Mouse (Mus musculus) embryonic facial prominence, embryonic 14.5 days (tissue): ENCODE measurements around the gene Eif2b5. TPM values are rescaled to one million over a fixed set of nuclear protein-coding genes. Genes with fewer than 3 reads are reported as not detected.
"Not testable (repeated sequence)": the region's sequence is repeated elsewhere in the genome, so short reads cannot be mapped to it uniquely, and the experiment has no call there.

ENCODE experiments used
- ATAC-seq: fragments of 200-750 bp; cut with Nextera tagmentation; 2 replicates; pipeline ENCODE4 v1.8.0; 2017; ENCODE audit warnings: low read depth, moderate number of reproducible peaks, moderate TSS enrichment
- DNase-seq: peaks from one replicate; pipeline ENCODE4 v3.0.0-alpha.2; 2015; ENCODE audit warnings: low spot score
- H3K27ac ChIP-seq: fragments of 300-500 bp; sonication (generic); replicated peaks from 2 replicates; pipeline ENCODE4 v1.5.1; 2014; ENCODE audit warnings: low read depth, mild to moderate bottlenecking, low read length, moderate library complexity
- H3K27me3 ChIP-seq: fragments of 300-500 bp; sonication (generic); replicated peaks from 2 replicates; pipeline ENCODE4 v1.6.1; 2014; ENCODE audit warnings: low read length; ENCODE audit not compliant: control insufficient read depth, insufficient read depth
- H3K36me3 ChIP-seq: fragments of 300-500 bp; sonication (generic); 2 replicates; pipeline ENCODE4 v1.6.1; 2014; ENCODE audit warnings: low read length, mixed read lengths; ENCODE audit not compliant: control insufficient read depth, insufficient read depth
- H3K4me1 ChIP-seq: fragments of 300-500 bp; sonication (generic); 2 replicates; pipeline ENCODE4 v1.6.1; 2014; ENCODE audit warnings: antibody characterized with exemption, low read length; ENCODE audit not compliant: control insufficient read depth, insufficient read depth
- H3K4me2 ChIP-seq: fragments of 300-500 bp; sonication (generic); 2 replicates; pipeline ENCODE4 v1.6.1; 2014; ENCODE audit warnings: low read depth, mild to moderate bottlenecking, low read length, moderate library complexity, mixed read lengths
- H3K4me3 ChIP-seq: fragments of 300-500 bp; sonication (generic); 2 replicates; pipeline ENCODE4 v1.5.1; 2014; ENCODE audit warnings: low read depth, mild to moderate bottlenecking, low read length
- H3K9ac ChIP-seq: fragments of 300-500 bp; sonication (generic); 2 replicates; pipeline ENCODE4 v1.6.1; 2014; ENCODE audit warnings: low read depth, mild to moderate bottlenecking, low read length, moderate library complexity, mixed read lengths
- H3K9me3 ChIP-seq: fragments of 300-500 bp; sonication (generic); 2 replicates; pipeline ENCODE4 v1.6.1; 2016; ENCODE audit warnings: low read length; ENCODE audit not compliant: control insufficient read depth
- WGBS: fragments of 180-500 bp; shearing (Covaris S2); extraction: QIAGEN DNeasy Blood & Tissue Kit; methylation state at CpG from one replicate; pipeline ENCODE4 v1.1.7; 2014; 5-methylcytosine and 5-hydroxymethylcytosine counted together
- polyA plus RNA-seq: library from polyadenylated mRNA; unstranded; fragments of >200 nt; fragmentation: Nextera tagmentation; extraction: Ambion mirVana; gene quantifications from 2 replicates; pipeline ENCODE4 v1.2.1, GENCODE M21; 2014

The Eif2b5 gene
- polyA plus RNA-seq, 1 experiment from 2014 or later: 82.4 TPM

DNA sequence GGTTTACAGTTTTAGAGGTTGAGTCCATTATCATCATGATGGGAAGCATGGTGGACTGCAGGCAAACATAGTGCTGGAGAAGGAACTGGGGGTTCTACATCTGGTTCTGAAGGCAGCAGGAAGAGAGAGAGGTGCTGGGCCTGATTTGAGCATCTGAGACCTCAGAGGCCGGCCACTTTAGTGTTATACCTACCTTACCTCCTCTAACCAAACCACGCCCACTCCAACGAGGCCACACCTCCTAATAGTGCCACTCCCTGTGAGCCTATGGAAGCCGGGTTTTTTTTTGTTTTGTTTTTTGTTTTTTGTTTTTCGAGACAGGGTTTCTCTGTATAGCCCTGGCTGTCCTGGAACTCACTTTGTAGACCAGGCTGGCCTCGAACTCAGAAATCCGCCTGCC is 14.9 kb upstream of the Eif2b5 start:
- not testable (repeated sequence) for H3K27me3 ChIP-seq, H3K9ac ChIP-seq, DNase-seq, H3K4me3 ChIP-seq, H3K36me3 ChIP-seq, H3K27ac ChIP-seq, H3K4me1 ChIP-seq, H3K4me2 ChIP-seq, ATAC-seq, H3K9me3 ChIP-seq
- WGBS: 90% methylated on average over 5 of the region's 7 CpGs

DNA sequence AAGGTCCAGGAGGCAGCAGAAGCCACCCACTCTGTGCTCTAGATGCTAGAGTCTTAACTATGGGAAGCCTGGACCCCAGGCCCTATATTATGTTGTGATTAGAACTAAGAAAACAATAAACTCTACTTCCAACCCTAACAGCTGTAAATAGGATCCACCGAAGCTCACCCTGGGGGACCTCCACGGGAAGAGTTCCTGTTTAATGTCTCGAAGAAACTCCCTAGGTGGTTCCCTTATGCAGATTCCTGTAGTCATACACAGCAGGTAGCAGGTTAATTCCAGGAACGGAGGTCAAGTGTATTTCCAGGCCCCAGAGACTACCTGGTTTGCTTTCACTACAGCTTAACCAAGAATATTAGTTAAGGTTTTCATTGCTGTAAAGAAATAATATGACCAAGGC is 13.6 kb upstream of the Eif2b5 start:
- no peak for DNase-seq
- no peaks in the 10 kb centered on the region for H3K27me3 ChIP-seq
- WGBS: 44% methylated on average over 4 of the region's 4 CpGs
- H3K27ac ChIP-seq: no peak overlapping the region
- H3K9ac ChIP-seq: no peak overlapping the region
- no peaks in the 10 kb centered on the region for H3K9me3 ChIP-seq
- H3K4me1 ChIP-seq: no peaks in the 10 kb centered on the region
- no peak for ATAC-seq
- no peak overlapping the region for H3K4me2 ChIP-seq
- H3K4me3 ChIP-seq: no peak overlapping the region
- H3K36me3 ChIP-seq: no peaks in the 10 kb centered on the region

DNA sequence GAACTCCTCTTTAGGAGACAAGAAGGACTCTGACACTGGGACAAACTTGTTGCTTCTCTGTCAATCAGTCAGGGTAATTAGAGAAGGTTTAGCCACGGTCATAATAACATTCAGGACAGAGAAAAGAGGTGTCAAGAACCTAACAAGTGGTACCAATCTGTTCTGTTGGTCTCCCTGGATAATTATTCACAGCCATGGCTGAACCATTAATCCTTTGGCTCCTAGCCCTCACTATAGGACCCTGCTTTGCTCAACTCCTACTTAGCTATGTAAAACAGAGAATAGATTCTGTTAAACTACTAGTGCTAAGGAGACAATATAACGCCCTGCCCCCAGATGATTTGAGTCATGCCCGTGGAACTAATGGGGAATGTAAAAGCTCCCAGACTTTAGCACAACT is 12.6 kb upstream of the Eif2b5 start:
- no peak for ATAC-seq
- H3K4me3 ChIP-seq: no peak overlapping the region
- no peaks in the 10 kb centered on the region for H3K27me3 ChIP-seq
- no peaks in the 10 kb centered on the region for H3K9me3 ChIP-seq
- WGBS: 55% methylated on average over 3 of the region's 3 CpGs
- no peaks in the 10 kb centered on the region for H3K36me3 ChIP-seq
- H3K27ac ChIP-seq: no peak overlapping the region
- no peak for DNase-seq
- no peak overlapping the region for H3K9ac ChIP-seq
- H3K4me2 ChIP-seq: no peak overlapping the region
- no peaks in the 10 kb centered on the region for H3K4me1 ChIP-seq

DNA sequence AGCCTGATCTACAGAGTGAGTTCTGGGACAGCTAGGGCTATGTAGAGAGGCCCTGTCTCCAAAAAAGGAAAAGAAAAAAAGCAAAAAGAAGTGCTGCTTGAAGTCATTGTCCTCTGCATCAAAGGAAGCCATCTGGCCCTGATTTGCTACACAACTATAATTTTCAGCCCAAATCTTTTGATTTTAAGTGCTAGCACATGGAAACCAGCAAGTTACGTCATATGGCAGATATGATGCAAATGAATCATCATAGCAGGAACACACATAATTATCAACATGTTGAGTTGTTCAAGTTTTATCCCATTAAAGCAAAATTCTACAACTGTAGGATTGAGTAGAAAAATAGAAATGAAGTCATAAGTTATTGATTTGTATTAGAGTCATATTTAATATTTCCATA is 10.5 kb upstream of the Eif2b5 start:
- no peak overlapping the region for H3K27ac ChIP-seq
- no peak for DNase-seq
- H3K9me3 ChIP-seq: no peaks in the 10 kb centered on the region
- H3K36me3 ChIP-seq: no peaks in the 10 kb centered on the region
- WGBS: 61% methylated on average over 1 of the region's 1 CpGs
- ATAC-seq: no peak
- H3K4me3 ChIP-seq: no peak overlapping the region
- no peak overlapping the region for H3K4me2 ChIP-seq
- H3K4me1 ChIP-seq: no peaks in the 10 kb centered on the region
- no peak overlapping the region for H3K9ac ChIP-seq
- H3K27me3 ChIP-seq: no peaks in the 10 kb centered on the region

DNA sequence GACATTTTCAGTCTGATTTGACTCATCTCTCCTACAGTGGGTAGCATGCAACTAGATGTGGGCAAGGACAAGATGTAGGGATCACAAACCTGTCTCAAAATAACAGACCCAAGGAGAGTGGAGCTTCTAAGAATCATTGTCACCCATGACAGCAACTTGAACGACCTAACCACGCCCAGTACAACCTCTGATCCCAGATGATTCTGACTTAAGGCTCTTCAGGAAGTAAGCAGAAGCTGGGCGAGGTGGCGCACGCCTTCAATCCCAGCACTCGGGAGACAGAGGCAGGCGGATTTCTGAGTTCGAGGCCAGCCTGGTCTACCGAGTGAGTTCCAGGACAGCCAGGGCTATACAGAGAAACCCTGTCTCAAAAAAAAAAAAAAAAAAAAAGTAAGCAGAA is 9.9 kb upstream of the Eif2b5 start:
- not testable (repeated sequence) for H3K36me3 ChIP-seq, H3K4me1 ChIP-seq
- WGBS: 81% methylated on average over 9 of the region's 9 CpGs

DNA sequence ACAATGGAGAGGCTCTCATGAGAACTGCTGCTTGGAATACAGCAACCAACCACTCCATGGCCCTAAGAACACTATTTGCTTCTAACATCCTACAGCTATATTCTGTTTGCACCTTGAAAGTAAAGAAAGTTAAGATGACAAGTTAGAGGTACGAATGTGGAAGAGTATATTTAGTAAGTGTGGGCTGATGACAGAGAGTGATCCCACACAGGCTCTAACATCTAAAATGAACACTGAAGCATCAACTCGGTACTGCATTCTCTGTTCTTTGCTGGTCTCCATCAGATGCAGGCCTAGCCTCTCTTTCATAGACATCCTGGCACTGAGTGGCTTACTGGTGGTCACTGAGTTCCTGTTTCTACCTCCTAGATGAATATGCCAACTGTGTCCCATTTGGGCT is 9.4 kb upstream of the Eif2b5 start:
- no peak overlapping the region for H3K9ac ChIP-seq
- DNase-seq: no peak

More for the DNA sequence above, 9.9 kb upstream of the Eif2b5 start:
- not testable (repeated sequence) for H3K27me3 ChIP-seq, H3K27ac ChIP-seq, H3K4me2 ChIP-seq, H3K4me3 ChIP-seq, H3K9ac ChIP-seq, DNase-seq, ATAC-seq, H3K9me3 ChIP-seq

DNA sequence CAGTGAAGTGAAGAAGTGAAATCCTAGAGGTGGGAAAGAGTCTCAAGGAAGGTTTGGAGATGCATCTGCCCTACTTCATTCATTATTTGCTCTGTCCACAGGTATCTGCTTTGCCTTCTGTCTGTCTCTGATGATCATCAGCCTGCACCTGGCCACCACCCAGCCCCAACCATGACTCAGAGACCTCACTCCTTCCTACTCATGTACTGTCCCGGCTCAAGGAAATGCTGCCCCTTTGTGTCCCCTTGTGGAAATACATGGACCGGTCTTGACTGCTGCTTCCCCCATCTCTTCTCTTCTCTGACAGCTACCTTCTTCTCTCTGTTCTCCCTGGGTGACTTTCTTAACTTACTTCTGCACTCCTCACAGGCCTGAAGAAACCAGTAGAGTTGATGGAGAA is 8.0 kb upstream of the Eif2b5 start:
- WGBS: 54% methylated on average over 2 of the region's 2 CpGs
- H3K4me1 ChIP-seq: no peaks in the 10 kb centered on the region
- ATAC-seq: no peak

More for the DNA sequence above, 9.4 kb upstream of the Eif2b5 start:
- no peaks in the 10 kb centered on the region for H3K27me3 ChIP-seq
- H3K9me3 ChIP-seq: no peaks in the 10 kb centered on the region
- H3K27ac ChIP-seq: no peak overlapping the region
- WGBS: 91% methylated on average over 2 of the region's 2 CpGs
- no peaks in the 10 kb centered on the region for H3K4me1 ChIP-seq
- H3K4me2 ChIP-seq: no peak overlapping the region
- no peak overlapping the region for H3K4me3 ChIP-seq
- no peaks in the 10 kb centered on the region for H3K36me3 ChIP-seq
- no peak for ATAC-seq

DNA sequence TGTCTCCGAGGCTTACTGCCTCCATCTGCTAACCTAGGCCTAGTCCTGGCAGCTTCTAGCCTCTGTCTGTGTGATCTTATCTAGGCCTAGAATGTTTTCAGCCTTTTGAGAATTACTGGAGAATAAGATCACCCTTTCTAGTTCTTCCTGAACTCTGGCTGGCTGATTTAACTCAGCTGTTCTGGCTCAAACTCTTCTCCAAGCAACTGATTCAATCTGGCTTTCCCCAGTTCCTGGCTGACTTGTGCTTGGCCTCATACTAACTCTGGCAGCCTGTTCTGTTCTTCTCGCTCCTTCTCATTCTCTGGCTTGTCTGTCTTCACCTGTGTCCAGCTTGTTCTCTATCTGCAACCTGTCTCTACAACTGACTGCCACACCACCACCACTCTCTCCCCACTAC is 7.3 kb upstream of the Eif2b5 start:
- Histone ChIP-seq H3K27me3 (no peaks in the 10 kb centered on the region), H3K9ac (no peak overlapping the region), H3K36me3 (no peaks in the 10 kb centered on the region), H3K4me1 (no peaks in the 10 kb centered on the region), H3K4me2 (no peak overlapping the region), H3K4me3 (no peak overlapping the region), H3K9me3 (no peaks in the 10 kb centered on the region), H3K27ac (no peak overlapping the region)
- ATAC-seq (no peak), DNase-seq (peak; percentile 16)
- WGBS: 67% methylated on average over 2 of the region's 2 CpGs

More for the DNA sequence above, 8.0 kb upstream of the Eif2b5 start:
- DNase-seq: no peak
- H3K27me3 ChIP-seq: no peaks in the 10 kb centered on the region
- no peak overlapping the region for H3K9ac ChIP-seq
- H3K9me3 ChIP-seq: no peaks in the 10 kb centered on the region
- no peak overlapping the region for H3K4me2 ChIP-seq
- H3K27ac ChIP-seq: no peak overlapping the region
- no peak overlapping the region for H3K4me3 ChIP-seq
- H3K36me3 ChIP-seq: no peaks in the 10 kb centered on the region

DNA sequence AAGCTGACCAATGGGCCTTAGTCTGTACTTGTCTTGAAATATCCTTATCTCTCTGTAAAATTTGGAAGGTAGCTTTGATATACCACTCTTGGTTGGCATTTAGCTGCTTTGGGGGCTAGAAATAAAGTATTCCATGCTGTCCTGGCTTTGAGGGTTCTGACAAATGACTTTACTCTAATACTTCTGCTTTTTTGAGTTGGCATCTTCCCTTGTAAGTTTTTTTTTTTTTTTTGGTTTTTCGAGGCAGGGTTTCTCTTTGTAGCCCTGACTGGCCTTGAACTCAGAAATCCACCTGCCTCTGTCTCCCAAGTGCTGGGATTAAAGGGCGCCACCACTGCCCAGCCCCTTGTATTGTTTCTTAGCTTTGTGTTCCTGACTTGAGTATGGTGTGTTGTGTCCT is 5.2 kb upstream of the Eif2b5 start:
- ATAC-seq: no peak
- 65% methylated on average over 2 of the region's 2 CpGs for WGBS
- no peaks in the 10 kb centered on the region for H3K9me3 ChIP-seq
- no peaks in the 10 kb centered on the region for H3K36me3 ChIP-seq
- no peak overlapping the region for H3K4me2 ChIP-seq
- DNase-seq: no peak
- no peaks in the 10 kb centered on the region for H3K27me3 ChIP-seq
- H3K9ac ChIP-seq: no peak overlapping the region
- H3K4me1 ChIP-seq: no peaks in the 10 kb centered on the region
- no peak overlapping the region for H3K4me3 ChIP-seq
- H3K27ac ChIP-seq: no peak overlapping the region
